Mouse (Mus musculus): ENCODE results near the gene Mc3r.

Gene Mc3r

DNA sequence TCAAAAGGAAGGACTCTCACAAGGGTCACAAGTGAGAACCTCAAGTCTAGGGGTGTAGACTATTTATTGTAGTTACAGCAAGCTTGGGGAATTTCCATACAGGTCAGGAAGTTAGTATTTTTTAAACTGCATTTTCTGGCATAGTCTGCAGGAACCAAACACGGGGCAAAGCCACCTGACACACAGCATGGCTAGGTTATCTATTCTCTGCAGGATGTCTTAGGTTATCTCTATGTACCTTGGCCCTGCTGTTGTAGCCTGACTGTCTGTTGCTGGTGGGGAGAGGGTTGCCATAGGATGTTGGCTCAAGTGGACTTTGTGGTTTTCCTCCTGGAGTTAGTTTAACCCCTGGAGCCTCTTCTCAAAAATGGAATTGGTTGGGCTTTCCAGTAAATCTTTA lies 49.8 kb downstream of the Mc3r start:
- no peak for DNase-seq (ENCODE audit: low read depth, low spot score)

DNA sequence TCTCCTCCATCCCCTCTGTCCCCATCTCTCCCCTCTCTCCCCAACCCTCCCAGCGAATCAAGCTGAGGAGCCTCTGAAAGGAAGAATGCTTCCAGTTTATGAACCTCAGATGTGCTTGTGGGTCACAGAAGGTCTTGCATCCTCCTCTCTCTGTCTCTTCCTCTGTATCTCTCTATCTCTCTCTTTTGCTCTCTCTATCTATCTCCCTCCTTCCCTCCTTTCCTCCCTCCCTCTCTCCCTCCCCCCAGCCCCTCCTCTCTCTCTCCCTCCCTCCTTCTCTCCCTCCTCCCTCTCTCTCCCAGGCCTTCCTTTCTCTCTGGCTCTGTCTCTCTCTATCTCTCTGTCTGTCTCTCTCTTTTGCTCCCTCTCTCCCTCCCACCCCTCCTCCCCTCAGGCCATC lies 50.2 kb downstream of the Mc3r start:
- no peak for DNase-seq (ENCODE audit: low read depth, low spot score)

DNA sequence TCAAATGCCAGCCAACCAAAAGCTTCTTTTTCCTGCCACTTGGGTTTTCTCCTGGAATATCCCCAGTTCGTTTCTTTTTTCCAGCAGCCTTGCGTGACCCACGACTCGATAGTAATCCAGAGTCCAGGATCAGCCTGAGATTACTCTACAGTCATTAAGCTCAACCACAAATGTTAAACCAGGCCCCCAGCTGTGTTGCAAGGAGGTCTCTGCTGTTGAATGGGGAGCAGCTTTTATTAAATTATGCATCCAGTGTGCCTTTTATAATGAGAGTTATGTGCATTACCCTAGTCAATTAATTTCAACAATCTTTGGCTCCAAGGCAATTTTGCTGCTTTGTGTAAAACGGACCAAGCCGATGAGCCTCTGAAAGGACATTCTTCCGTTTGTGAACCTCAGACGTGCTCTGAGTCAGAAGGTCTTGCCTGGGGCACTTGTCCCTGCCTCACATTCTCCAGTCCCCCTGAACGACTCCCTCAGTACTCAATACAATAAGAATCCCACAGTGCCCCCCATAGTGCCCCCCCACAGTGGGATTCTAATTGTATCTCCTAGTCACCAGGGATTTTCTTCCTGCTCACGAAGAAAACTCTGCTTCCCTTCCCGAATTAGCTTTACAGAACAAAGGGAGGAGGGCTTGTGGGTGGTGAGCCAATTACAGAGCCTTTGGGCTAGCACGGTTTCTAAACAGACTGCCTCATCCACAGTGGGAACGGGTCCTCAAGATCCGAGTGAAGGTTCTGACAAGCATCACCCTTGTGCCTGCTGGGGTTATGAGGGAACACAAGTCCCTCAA lies 51.0 kb downstream of the Mc3r start:
- no peak for DNase-seq (ENCODE audit: low read depth, low spot score)

Data from skeletal muscle tissue, adult 2 months (tissue).